Mouse (Mus musculus): ENCODE data around the gene Gm11437. TPM values are rescaled to one million over a fixed set of nuclear protein-coding genes. Genes with fewer than 3 reads are reported as not detected.

Gm11437 gene
- polyA plus RNA-seq, 1 experiment from 2014 or later = not detected

DNA sequence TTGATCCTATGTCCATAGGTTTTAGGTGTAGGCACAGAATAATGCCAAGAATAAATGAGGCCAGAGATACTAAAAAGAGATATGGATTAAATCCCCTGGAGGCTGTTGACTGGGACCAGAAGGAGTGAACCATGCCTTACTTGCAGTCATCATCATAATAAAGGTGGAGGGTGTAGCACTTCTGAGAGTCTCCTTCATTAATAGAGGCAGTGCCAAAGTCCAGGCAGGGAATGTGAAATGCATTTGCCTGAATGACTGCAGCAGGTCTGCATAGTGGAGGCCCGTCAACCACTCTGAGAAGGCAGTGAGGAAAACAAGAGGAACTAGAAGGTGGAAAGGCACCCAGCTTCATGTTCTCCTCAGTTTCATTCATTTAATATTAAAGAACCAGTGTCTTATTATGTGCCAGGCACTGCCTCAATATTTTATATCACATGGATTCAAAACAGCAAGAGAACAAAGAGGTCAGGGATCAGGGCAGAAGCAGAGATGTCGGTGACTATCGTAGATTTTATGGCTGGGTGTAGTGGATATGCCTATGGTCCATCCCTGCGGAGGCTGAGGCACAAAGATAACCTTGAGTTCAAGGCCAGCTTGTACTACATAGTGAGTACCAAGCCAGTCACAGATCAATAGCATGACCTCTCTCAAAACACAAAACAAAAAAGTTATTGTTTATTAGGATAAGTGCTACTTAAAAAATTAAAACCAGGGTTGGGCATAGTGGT is 10.6 kb downstream of the Gm11437 start:
- ATAC-seq (ENCODE audit: low FRiP score, low TSS enrichment) = no peak
- 83% methylated on average over 4 of the region's 4 CpGs for WGBS
- no peaks in the 10 kb centered on the region for H3K36me3 ChIP-seq (ENCODE audit: control insufficient read depth, insufficient read depth, low read length)
- H3K9me3 ChIP-seq (ENCODE audit: control insufficient read depth, low read length) = no peaks in the 10 kb centered on the region
- H3K27ac ChIP-seq (replicated peaks) = no peak overlapping the region
- no peak for DNase-seq (ENCODE audit: low spot score)
- no peaks in the 10 kb centered on the region for H3K27me3 ChIP-seq (ENCODE audit: control insufficient read depth, insufficient read depth, low read length)
- H3K4me1 ChIP-seq (replicated peaks; ENCODE audit: control insufficient read depth, insufficient read depth) = no peaks in the 10 kb centered on the region
- TF ChIP-seq CTCF (IDR thresholded peaks at IDR 0.05; ENCODE audit: low read depth) = no peak
- no peak for TF ChIP-seq EP300 (optimal IDR thresholded peaks at IDR 0.05)
- H3K4me3 ChIP-seq (ENCODE audit: low read depth, low read length) = no peak overlapping the region
- H3K9ac ChIP-seq (ENCODE audit: low read length) = no peak overlapping the region
- H3K4me2 ChIP-seq (replicated peaks; ENCODE audit: low read depth) = no peak overlapping the region

DNA sequence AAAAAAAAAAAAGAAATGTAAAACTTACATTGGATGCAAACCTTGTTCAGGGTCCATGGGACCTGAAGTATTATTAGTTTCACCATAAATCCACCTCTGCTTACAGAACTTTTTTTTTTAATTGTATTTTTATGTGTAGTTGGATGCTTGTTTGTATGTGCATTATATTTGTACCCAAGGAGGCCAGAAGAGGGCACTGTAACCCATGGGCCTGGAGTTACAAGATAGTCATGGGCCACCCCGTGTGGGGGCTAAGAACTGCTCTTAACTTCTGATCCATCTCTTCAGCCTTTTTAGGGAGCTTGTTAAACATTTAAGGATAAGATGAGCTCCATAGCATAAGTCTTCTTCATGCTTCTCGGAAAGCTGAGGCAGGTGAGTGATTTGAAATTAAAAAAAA is 16.4 kb downstream of the Gm11437 start:
- no peak overlapping the region for H3K9ac ChIP-seq (ENCODE audit: low read length)
- H3K36me3 ChIP-seq (ENCODE audit: control insufficient read depth, insufficient read depth, low read length) = no peaks in the 10 kb centered on the region
- H3K4me2 ChIP-seq (replicated peaks; ENCODE audit: low read depth) = no peak overlapping the region
- no peaks in the 10 kb centered on the region for H3K4me1 ChIP-seq (replicated peaks; ENCODE audit: control insufficient read depth, insufficient read depth)
- H3K4me3 ChIP-seq (ENCODE audit: low read depth, low read length) = no peak overlapping the region
- H3K27ac ChIP-seq (replicated peaks) = no peak overlapping the region
- ATAC-seq (ENCODE audit: low FRiP score, low TSS enrichment) (no peak), DNase-seq (ENCODE audit: low spot score) (no peak)
- H3K27me3 ChIP-seq (ENCODE audit: control insufficient read depth, insufficient read depth, low read length) = no peaks in the 10 kb centered on the region
- TF ChIP-seq CTCF (IDR thresholded peaks at IDR 0.05; ENCODE audit: low read depth) (peak; percentile 52), EP300 (optimal IDR thresholded peaks at IDR 0.05) (no peak)
- WGBS = 65% methylated on average over 2 of the region's 2 CpGs
- H3K9me3 ChIP-seq (ENCODE audit: control insufficient read depth, low read length) = no peaks in the 10 kb centered on the region

- Histone ChIP-seq H3K36me3 (ENCODE audit: control insufficient read depth, insufficient read depth, low read length) (no peaks in the 10 kb centered on the region), H3K4me2 (replicated peaks; ENCODE audit: low read depth) (no peak overlapping the region), H3K9ac (ENCODE audit: low read length) (no peak overlapping the region), H3K9me3 (ENCODE audit: control insufficient read depth, low read length) (no peaks in the 10 kb centered on the region), H3K27ac (replicated peaks) (no peak overlapping the region), H3K4me3 (ENCODE audit: low read depth, low read length) (no peak overlapping the region), H3K4me1 (replicated peaks; ENCODE audit: control insufficient read depth, insufficient read depth) (no peaks in the 10 kb centered on the region), H3K27me3 (ENCODE audit: control insufficient read depth, insufficient read depth, low read length) (no peaks in the 10 kb centered on the region)
- ATAC-seq (ENCODE audit: low FRiP score, low TSS enrichment) (no peak), DNase-seq (ENCODE audit: low spot score) (no peak)
- TF ChIP-seq CTCF (IDR thresholded peaks at IDR 0.05; ENCODE audit: low read depth) (no peak), EP300 (optimal IDR thresholded peaks at IDR 0.05) (no peak)
- 56% methylated on average over 3 of the region's 3 CpGs for WGBS
Measured at GRCm38 (mm10) chr11:84146081-84146480, 21.2 kb downstream of the Gm11437 start.

DNA sequence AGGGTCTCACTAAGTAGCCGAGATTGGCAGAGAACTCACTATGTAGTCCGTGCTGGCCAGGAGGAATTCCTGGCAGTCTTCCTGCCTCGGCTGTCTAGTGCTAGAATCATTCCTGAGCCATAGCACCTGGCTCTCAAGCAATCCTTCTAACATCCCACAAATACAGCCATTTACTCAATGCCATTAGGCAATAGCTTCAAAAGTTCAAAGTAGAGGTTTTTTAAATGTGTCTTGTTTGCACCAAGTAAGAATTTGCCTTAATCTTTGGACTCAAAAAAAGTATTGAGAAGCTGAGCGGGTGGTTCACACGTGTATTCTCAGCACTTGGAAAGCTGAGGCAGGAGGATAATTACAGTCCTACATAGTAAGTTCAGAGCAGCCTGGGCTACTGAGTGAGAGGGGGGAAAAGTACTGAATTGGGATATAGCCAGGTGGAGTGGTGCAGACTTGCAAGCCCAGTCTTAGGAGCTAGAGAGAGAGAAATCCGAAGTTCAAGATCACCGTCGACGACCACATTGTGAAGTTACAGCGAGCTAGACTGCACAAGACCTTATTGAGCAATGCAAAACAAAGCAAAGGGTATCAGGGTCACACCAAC is 22.0 kb downstream of the Gm11437 start:
- DNase-seq (ENCODE audit: low spot score) = no peak
- no peak overlapping the region for H3K9ac ChIP-seq (ENCODE audit: low read length)
- H3K4me3 ChIP-seq (ENCODE audit: low read depth, low read length) = no peak overlapping the region
- 55% methylated on average over 10 of the region's 10 CpGs for WGBS
- no peaks in the 10 kb centered on the region for H3K27me3 ChIP-seq (ENCODE audit: control insufficient read depth, insufficient read depth, low read length)
- no peak overlapping the region for H3K27ac ChIP-seq (replicated peaks)
- H3K36me3 ChIP-seq (ENCODE audit: control insufficient read depth, insufficient read depth, low read length) = no peaks in the 10 kb centered on the region
- H3K4me1 ChIP-seq (replicated peaks; ENCODE audit: control insufficient read depth, insufficient read depth) = no peaks in the 10 kb centered on the region
- H3K9me3 ChIP-seq (ENCODE audit: control insufficient read depth, low read length) = no peaks in the 10 kb centered on the region
- no peak overlapping the region for H3K4me2 ChIP-seq (replicated peaks; ENCODE audit: low read depth)
- no peak for TF ChIP-seq EP300 (optimal IDR thresholded peaks at IDR 0.05)
- no peak for TF ChIP-seq CTCF (IDR thresholded peaks at IDR 0.05; ENCODE audit: low read depth)
- ATAC-seq (ENCODE audit: low FRiP score, low TSS enrichment) = no peak

DNA sequence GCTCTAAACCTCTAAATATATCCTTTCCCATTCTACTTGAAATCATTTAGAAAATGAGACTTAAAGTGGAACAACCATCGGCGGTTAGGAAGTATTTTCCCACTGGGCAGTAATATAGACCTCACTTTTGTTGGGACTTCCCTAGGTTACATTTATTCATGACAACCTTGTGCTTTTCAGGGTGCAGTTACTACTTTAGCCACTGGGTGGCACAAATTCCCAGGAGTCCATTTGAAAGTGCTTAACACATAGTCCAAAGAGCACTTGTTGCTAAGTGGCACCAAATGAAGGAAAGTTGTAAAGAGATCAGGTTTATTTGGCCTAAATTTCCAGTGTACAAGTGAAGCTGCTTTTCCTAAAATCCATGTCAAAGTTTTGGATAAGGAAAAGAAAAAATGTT is 25.5 kb downstream of the Gm11437 start:
- no peaks in the 10 kb centered on the region for H3K36me3 ChIP-seq (ENCODE audit: control insufficient read depth, insufficient read depth, low read length)
- ATAC-seq (ENCODE audit: low FRiP score, low TSS enrichment) (no peak), DNase-seq (ENCODE audit: low spot score) (peak; percentile 72)
- H3K27ac ChIP-seq (replicated peaks) = no peak overlapping the region
- H3K9ac ChIP-seq (ENCODE audit: low read length) = no peak overlapping the region
- H3K4me1 ChIP-seq (replicated peaks; ENCODE audit: control insufficient read depth, insufficient read depth) = no peaks in the 10 kb centered on the region
- peak; percentile 81 for TF ChIP-seq CTCF (IDR thresholded peaks at IDR 0.05; ENCODE audit: low read depth)
- TF ChIP-seq EP300 (optimal IDR thresholded peaks at IDR 0.05) = no peak
- no peaks in the 10 kb centered on the region for H3K27me3 ChIP-seq (ENCODE audit: control insufficient read depth, insufficient read depth, low read length)
- H3K4me3 ChIP-seq (ENCODE audit: low read depth, low read length) = no peak overlapping the region
- WGBS = 45% methylated on average over 2 of the region's 2 CpGs
- H3K4me2 ChIP-seq (replicated peaks; ENCODE audit: low read depth) = no peak overlapping the region
- no peaks in the 10 kb centered on the region for H3K9me3 ChIP-seq (ENCODE audit: control insufficient read depth, low read length)

DNA sequence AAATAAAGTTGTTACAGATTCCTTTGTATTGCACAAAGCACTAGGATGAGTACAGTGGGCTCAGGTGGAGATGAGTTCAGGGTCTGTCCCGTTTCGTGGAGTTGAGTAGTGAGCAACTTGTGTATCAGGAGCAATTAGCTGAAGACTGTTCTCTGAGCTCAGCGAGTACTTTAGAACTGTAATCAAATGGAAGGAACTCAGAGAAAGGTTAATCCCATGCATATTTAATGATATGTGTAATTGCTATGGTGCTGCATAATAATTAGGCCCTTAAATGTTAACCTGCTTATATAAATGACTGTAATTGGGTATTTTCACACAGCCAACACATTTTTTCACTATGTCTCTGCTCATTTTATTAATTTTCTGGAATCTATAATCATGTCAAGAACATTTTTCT is 30.8 kb downstream of the Gm11437 start:
- Histone ChIP-seq H3K4me3 (ENCODE audit: low read depth, low read length) (no peak overlapping the region), H3K36me3 (ENCODE audit: control insufficient read depth, insufficient read depth, low read length) (no peaks in the 10 kb centered on the region), H3K27ac (replicated peaks) (no peak overlapping the region), H3K4me1 (replicated peaks; ENCODE audit: control insufficient read depth, insufficient read depth) (no peaks in the 10 kb centered on the region), H3K27me3 (ENCODE audit: control insufficient read depth, insufficient read depth, low read length) (no peaks in the 10 kb centered on the region), H3K4me2 (replicated peaks; ENCODE audit: low read depth) (no peak overlapping the region), H3K9me3 (ENCODE audit: control insufficient read depth, low read length) (no peaks in the 10 kb centered on the region), H3K9ac (ENCODE audit: low read length) (no peak overlapping the region)
- WGBS = 80% methylated on average over 3 of the region's 3 CpGs
- DNase-seq (ENCODE audit: low spot score) (no peak), ATAC-seq (ENCODE audit: low FRiP score, low TSS enrichment) (no peak)
- no peak for TF ChIP-seq EP300 (optimal IDR thresholded peaks at IDR 0.05)
- TF ChIP-seq CTCF (IDR thresholded peaks at IDR 0.05; ENCODE audit: low read depth) = no peak
